In genomic region chr6:5858901-5859598, GRCm38 (mm10) we compare ENCODE assay signal across 8 mouse cellular contexts.
DNase-seq lines count a peak whose midpoint lies in the region; ATAC-seq and TF ChIP-seq lines count a peak whose summit lies in the region.

No protein-coding gene starts in this region.

- no peak overlapping the region for H3K27ac ChIP-seq in kidney, postnatal 0 days
- H3K27ac ChIP-seq in kidney, adult 2 months (ENCODE audit: insufficient read depth, low read depth, low read length): no peak overlapping the region
- H3K27ac ChIP-seq in embryonic facial prominence, embryonic 11.5 days (replicated peaks; ENCODE audit: low read depth, low read length): no peak overlapping the region
- H3K27ac ChIP-seq in intestine, embryonic 16.5 days (ENCODE audit: low read length): no peak overlapping the region

- H3K4me1 ChIP-seq in kidney, postnatal 0 days (replicated peaks; ENCODE audit: insufficient read depth, low read length): 0 out of 2 replicates have a peak, but pooled peaks cover 3% of the 10 kb centered on the region
- H3K4me1 ChIP-seq in kidney, adult 2 months (ENCODE audit: control insufficient read depth, insufficient read depth, low read length): peaks cover 3% of the 10 kb centered on the region; the same call in 1 of the 2 replicates
- H3K4me1 ChIP-seq in embryonic facial prominence, embryonic 11.5 days (ENCODE audit: control insufficient read depth, insufficient read depth, low read length): peaks cover 9% of the 10 kb centered on the region; the same call in 1 of the 2 replicates
- peaks cover 3% of the 10 kb centered on the region; the same call in 1 of the 2 replicates for H3K4me1 ChIP-seq in intestine, embryonic 16.5 days (ENCODE audit: control insufficient read depth, insufficient read depth, low read length)

- H3K4me3 ChIP-seq in kidney, postnatal 0 days (replicated peaks; ENCODE audit: low read depth, low read length): no peak overlapping the region; the same call in 1 of the 2 replicates
- no peak overlapping the region for H3K4me3 ChIP-seq in kidney, adult 2 months (ENCODE audit: insufficient read depth, low read depth, low read length)
- no peak overlapping the region for H3K4me3 ChIP-seq in embryonic facial prominence, embryonic 11.5 days (ENCODE audit: low read depth, low read length)
- no peak overlapping the region for H3K4me3 ChIP-seq in intestine, embryonic 16.5 days (ENCODE audit: low read length)

- DNase-seq in kidney, postnatal 0 days (ENCODE audit: low spot score): peak; percentile 8
- DNase-seq in kidney, adult 2 months: no peak
- DNase-seq in embryonic facial prominence, embryonic 11.5 days (ENCODE audit: low spot score): peak; percentile 33
- peak; percentile 38 for DNase-seq in neural tube, embryonic 10.5 days (ENCODE audit: extremely low spot score, low spot score)
- DNase-seq in spleen, postnatal 4 days (ENCODE audit: low spot score in 2 of 2): no peak
- no peak for DNase-seq in cerebellum, postnatal 4 days (ENCODE audit: low spot score in 2 of 2)
- DNase-seq in adrenal gland, postnatal 25 days: no peak

- 33% methylated on average over 20 of the region's 20 CpGs for WGBS in kidney, postnatal 0 days
- WGBS in kidney, adult 2 months: 36% methylated on average over 20 of the region's 20 CpGs
- 57% methylated on average over 20 of the region's 20 CpGs for WGBS in embryonic facial prominence, embryonic 11.5 days
- 45% methylated on average over 20 of the region's 20 CpGs for WGBS in intestine, embryonic 16.5 days

- ATAC-seq in kidney, postnatal 0 days (replicated peaks; ENCODE audit: low FRiP score, low read depth): peak; percentile 33; the same call in 1 of the 2 replicates
- peak; percentile 62; the same call in 1 of the 2 replicates for ATAC-seq in embryonic facial prominence, embryonic 11.5 days (replicated peaks; ENCODE audit: insufficient number of reproducible peaks, low FRiP score, low TSS enrichment, low read depth)
- no peak for ATAC-seq in intestine, embryonic 16.5 days

- peak overlapping the region; percentile 48 for H3K4me2 ChIP-seq in kidney, postnatal 0 days (ENCODE audit: low read length)
- H3K4me2 ChIP-seq in embryonic facial prominence, embryonic 11.5 days (ENCODE audit: low read depth, low read length): no peak overlapping the region
- peak overlapping the region; percentile 30 for H3K4me2 ChIP-seq in intestine, embryonic 16.5 days (ENCODE audit: low read depth, low read length)

- H3K9ac ChIP-seq in kidney, postnatal 0 days (ENCODE audit: low read depth, low read length): no peak overlapping the region
- H3K9ac ChIP-seq in embryonic facial prominence, embryonic 11.5 days (replicated peaks; ENCODE audit: low read length): no peak overlapping the region
- no peak overlapping the region for H3K9ac ChIP-seq in intestine, embryonic 16.5 days (ENCODE audit: low read depth, low read length)

- H3K36me3 ChIP-seq in kidney, postnatal 0 days (ENCODE audit: insufficient read depth, low read length): no peaks in the 10 kb centered on the region
- H3K36me3 ChIP-seq in kidney, adult 2 months (ENCODE audit: control insufficient read depth, insufficient read depth, low read length): no peaks in the 10 kb centered on the region
- H3K36me3 ChIP-seq in embryonic facial prominence, embryonic 11.5 days (replicated peaks; ENCODE audit: control insufficient read depth, insufficient read depth, low read depth, low read length): no peaks in the 10 kb centered on the region
- H3K36me3 ChIP-seq in intestine, embryonic 16.5 days (ENCODE audit: control insufficient read depth, insufficient read depth, low read length): no peaks in the 10 kb centered on the region

- TF ChIP-seq POLR2A in kidney, adult 2 months (IDR thresholded peaks at IDR 0.05; ENCODE audit: low read depth, low read length): no peak

- no peak for TF ChIP-seq CTCF in kidney, postnatal 0 days (IDR thresholded peaks at IDR 0.05; ENCODE audit: low read depth)
- TF ChIP-seq CTCF in kidney, adult 2 months (conservative IDR thresholded peaks at IDR 0.05; ENCODE audit: insufficient read depth, insufficient read length, low read depth, low read length): no peak

- H3K27me3 ChIP-seq in kidney, postnatal 0 days (ENCODE audit: insufficient read depth, low read length): no peaks in the 10 kb centered on the region
- no peaks in the 10 kb centered on the region; the same call in 1 of the 2 replicates for H3K27me3 ChIP-seq in kidney, adult 2 months (replicated peaks; ENCODE audit: control insufficient read depth, insufficient read depth, low read length)
- H3K27me3 ChIP-seq in embryonic facial prominence, embryonic 11.5 days (ENCODE audit: control insufficient read depth, insufficient read depth, low read length): no peaks in the 10 kb centered on the region; the same call in 1 of the 2 replicates
- H3K27me3 ChIP-seq in intestine, embryonic 16.5 days (replicated peaks; ENCODE audit: control insufficient read depth, insufficient read depth, low read length): no peaks in the 10 kb centered on the region

- H3K9me3 ChIP-seq in kidney, postnatal 0 days (replicated peaks; ENCODE audit: low read length): no peaks in the 10 kb centered on the region
- H3K9me3 ChIP-seq in embryonic facial prominence, embryonic 11.5 days (replicated peaks; ENCODE audit: control insufficient read depth, low read length): no peaks in the 10 kb centered on the region
- H3K9me3 ChIP-seq in intestine, embryonic 16.5 days (ENCODE audit: control insufficient read depth, low read length): no peaks in the 10 kb centered on the region

Comparison
In these comparisons a context has a peak if more than half of its experiments do, and no peak if none do; other contexts are left out.
1. DNase-seq: peak in kidney, postnatal 0 days (single experiment), embryonic facial prominence, embryonic 11.5 days (single experiment) and neural tube, embryonic 10.5 days (single experiment); none in kidney, adult 2 months (single experiment), spleen, postnatal 4 days (0 of 2), cerebellum, postnatal 4 days (0 of 2) and adrenal gland, postnatal 25 days (single experiment).